Mouse (Mus musculus) C2C12 (cell line): Measurements from ENCODE around the gene Lrrc25. TPM values are rescaled to one million over a fixed set of nuclear protein-coding genes. Genes with fewer than 3 reads are reported as not detected.
A peak's percentile ranks its signal among the peaks of the same experiment; 100 is the strongest.

Source experiments
- H3K27me3 ChIP-seq: one replicate; pipeline ENCODE4 v1.6.1; 2011; ENCODE audit not compliant: control insufficient read depth, insufficient read depth, insufficient read length
- H3K36me3 ChIP-seq: one replicate; pipeline ENCODE4 v1.6.1; 2011; ENCODE audit not compliant: control insufficient read depth, insufficient read depth
- H3K4me3 ChIP-seq: one replicate; pipeline ENCODE4 v1.5.1; 2011; ENCODE audit warnings: mild to moderate bottlenecking, control low read depth; ENCODE audit not compliant: poor library complexity, insufficient read depth, severe bottlenecking
- H3K79me2 ChIP-seq: one replicate; pipeline ENCODE4 v1.6.1; 2011; ENCODE audit not compliant: control insufficient read depth, insufficient read depth
- H3K79me3 ChIP-seq: one replicate; pipeline ENCODE4 v1.6.1; 2011; ENCODE audit warnings: low read depth, control low read depth
- H3ac ChIP-seq: one replicate; pipeline ENCODE3; 2011; ENCODE audit warnings: low read depth; ENCODE audit not compliant: control insufficient read depth, insufficient read length
- CEBPB ChIP-seq: IDR thresholded peaks from one replicate; pipeline ENCODE4 v1.6.1; 2011; ENCODE audit warnings: low read depth, mild to moderate bottlenecking, control low read depth, moderate library complexity
- CTCF ChIP-seq: IDR thresholded peaks from one replicate; pipeline ENCODE4 v1.5.1; 2011; ENCODE audit not compliant: control insufficient read depth, insufficient read depth, insufficient read length
- FOSL1 ChIP-seq: IDR thresholded peaks from one replicate; pipeline ENCODE4 v1.8.0; 2011; ENCODE audit warnings: mild to moderate bottlenecking, low read length; ENCODE audit not compliant: poor library complexity, insufficient read depth, severe bottlenecking
- MAX ChIP-seq: IDR thresholded peaks from one replicate; pipeline ENCODE4 v1.6.1; 2011; ENCODE audit warnings: mild to moderate bottlenecking, control low read depth
- MYOD1 ChIP-seq: IDR thresholded peaks from one replicate; pipeline ENCODE4 v1.6.1; 2011; ENCODE audit warnings: low read depth; ENCODE audit not compliant: control insufficient read depth, insufficient read length
- MYOG ChIP-seq: IDR thresholded peaks from one replicate; pipeline ENCODE4 v1.6.1; 2011; ENCODE audit not compliant: control insufficient read depth, insufficient read length; ENCODE audit errors: extremely low read depth
- USF1 ChIP-seq: IDR thresholded peaks from one replicate; pipeline ENCODE4 v1.6.1; 2011; ENCODE audit warnings: low read depth, mild to moderate bottlenecking, control low read depth, moderate library complexity
- polyA plus RNA-seq: library from polyadenylated mRNA; unstranded; fragments of >200 nt; fragmentation: generic; extraction: Trizol; gene quantifications from one replicate; pipeline ENCODE4 v1.2.1, GENCODE M21; 2012; ENCODE audit warnings: missing spikeins

Lrrc25 gene
- polyA plus RNA-seq, 1 experiment = not detected

DNA sequence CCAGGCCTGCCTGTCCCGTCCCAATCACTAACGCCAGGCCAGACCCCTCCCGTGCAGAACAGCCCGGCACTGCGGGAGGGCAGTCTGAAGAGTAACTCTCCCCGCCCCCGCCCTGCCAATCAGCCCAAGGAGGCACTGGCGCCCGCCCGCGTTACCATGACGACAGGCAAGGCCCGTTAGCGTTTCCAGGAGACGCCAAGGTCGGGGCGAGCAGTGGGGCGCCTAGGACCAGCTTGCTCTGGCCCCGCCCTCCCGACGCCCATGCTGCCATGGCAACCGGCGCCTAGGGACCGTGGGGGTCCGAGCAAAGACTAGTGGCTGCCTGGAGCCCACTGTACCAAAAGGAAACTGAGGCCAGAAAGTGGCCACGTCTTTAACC lies 14.7 kb upstream of the Lrrc25 start:
- H3K36me3 ChIP-seq = peaks cover 34% of the 10 kb centered on the region
- no peak for TF ChIP-seq CTCF
- TF ChIP-seq MYOG = no peak
- no peak for TF ChIP-seq CEBPB
- no peak for TF ChIP-seq USF1
- TF ChIP-seq MYOD1 = no peak
- TF ChIP-seq MAX = no peak
- no peaks in the 10 kb centered on the region for H3K27me3 ChIP-seq
- H3ac ChIP-seq = no peak overlapping the region
- no peak overlapping the region for H3K4me3 ChIP-seq
- peaks cover 24% of the 10 kb centered on the region for H3K79me2 ChIP-seq
- H3K79me3 ChIP-seq = peaks cover 8% of the 10 kb centered on the region

GRCm38 (mm10) chr8:70602139-70602811 lies 13.7 kb upstream of the Lrrc25 start:
- peaks cover 35% of the 10 kb centered on the region for H3K79me2 ChIP-seq
- peaks cover 24% of the 10 kb centered on the region for H3K36me3 ChIP-seq
- H3K27me3 ChIP-seq = no peaks in the 10 kb centered on the region
- peaks cover 15% of the 10 kb centered on the region for H3K79me3 ChIP-seq
- TF ChIP-seq USF1 (no peak), CTCF (no peak), FOSL1 (no peak), MYOG (no peak), MYOD1 (no peak), MAX (no peak), CEBPB (no peak)
- H3K4me3 ChIP-seq = no peak overlapping the region
- no peak overlapping the region for H3ac ChIP-seq

- Histone ChIP-seq H3K79me2 (peaks cover 44% of the 10 kb centered on the region), H3K79me3 (peaks cover 21% of the 10 kb centered on the region), H3ac (no peak overlapping the region), H3K36me3 (peaks cover 10% of the 10 kb centered on the region), H3K27me3 (no peaks in the 10 kb centered on the region), H3K4me3 (no peak overlapping the region)
- no peak for TF ChIP-seq MYOG
- TF ChIP-seq FOSL1 = no peak
- TF ChIP-seq MAX = no peak
- TF ChIP-seq CTCF = no peak
- TF ChIP-seq MYOD1 = no peak
- TF ChIP-seq USF1 = no peak
- no peak for TF ChIP-seq CEBPB
These were observed 11.4 kb upstream of the Lrrc25 start for GRCm38 (mm10) chr8:70604558-70604957.

DNA sequence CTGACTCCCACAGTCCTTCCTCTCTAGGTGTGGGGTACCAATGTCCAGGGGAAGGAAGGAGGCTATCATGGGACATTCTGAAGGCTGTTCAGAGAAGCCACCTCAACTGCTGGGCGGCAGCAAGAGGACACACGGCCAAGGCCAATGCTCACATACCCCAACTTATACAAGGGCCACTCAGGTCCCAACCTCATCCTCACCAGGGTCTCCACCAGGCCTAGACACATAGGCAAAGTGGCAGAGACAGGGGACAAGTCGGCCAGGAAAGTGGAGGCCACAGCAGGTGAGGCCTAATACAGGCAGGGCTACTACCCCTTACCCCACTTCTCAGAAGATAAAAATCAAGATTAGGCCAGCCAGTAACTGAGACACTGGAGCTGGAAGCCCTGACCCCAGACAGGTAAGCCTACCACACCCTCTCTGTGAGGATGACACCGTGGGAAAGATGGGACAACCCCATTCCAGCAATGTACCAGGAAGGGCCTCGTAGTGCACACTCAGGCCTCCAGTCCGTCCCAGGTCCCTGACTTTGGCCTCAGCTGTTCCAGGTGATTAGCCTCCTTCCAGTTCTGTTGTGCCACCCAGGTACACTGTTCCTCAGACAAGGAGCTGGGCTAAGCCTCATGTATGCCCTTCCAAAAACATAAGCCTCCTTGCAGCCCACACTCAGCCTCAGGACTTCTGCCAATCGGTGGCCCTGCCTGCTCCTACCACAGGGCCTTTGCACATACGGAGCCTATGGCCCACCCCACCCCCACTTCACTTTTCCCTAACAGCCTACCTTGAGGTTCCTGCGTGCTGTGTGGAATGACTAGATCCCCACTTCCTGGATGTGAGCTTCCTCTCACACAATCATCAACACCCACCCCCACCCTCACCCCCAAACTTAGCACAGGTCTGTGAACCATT lies 9.8 kb upstream of the Lrrc25 start:
- H3K4me3 ChIP-seq = no peak overlapping the region
- H3K36me3 ChIP-seq = peaks cover 10% of the 10 kb centered on the region
- peaks cover 21% of the 10 kb centered on the region for H3K79me3 ChIP-seq
- TF ChIP-seq MYOG = no peak
- no peak for TF ChIP-seq MAX
- H3ac ChIP-seq = no peak overlapping the region
- no peaks in the 10 kb centered on the region for H3K27me3 ChIP-seq
- H3K79me2 ChIP-seq = peaks cover 44% of the 10 kb centered on the region

DNA sequence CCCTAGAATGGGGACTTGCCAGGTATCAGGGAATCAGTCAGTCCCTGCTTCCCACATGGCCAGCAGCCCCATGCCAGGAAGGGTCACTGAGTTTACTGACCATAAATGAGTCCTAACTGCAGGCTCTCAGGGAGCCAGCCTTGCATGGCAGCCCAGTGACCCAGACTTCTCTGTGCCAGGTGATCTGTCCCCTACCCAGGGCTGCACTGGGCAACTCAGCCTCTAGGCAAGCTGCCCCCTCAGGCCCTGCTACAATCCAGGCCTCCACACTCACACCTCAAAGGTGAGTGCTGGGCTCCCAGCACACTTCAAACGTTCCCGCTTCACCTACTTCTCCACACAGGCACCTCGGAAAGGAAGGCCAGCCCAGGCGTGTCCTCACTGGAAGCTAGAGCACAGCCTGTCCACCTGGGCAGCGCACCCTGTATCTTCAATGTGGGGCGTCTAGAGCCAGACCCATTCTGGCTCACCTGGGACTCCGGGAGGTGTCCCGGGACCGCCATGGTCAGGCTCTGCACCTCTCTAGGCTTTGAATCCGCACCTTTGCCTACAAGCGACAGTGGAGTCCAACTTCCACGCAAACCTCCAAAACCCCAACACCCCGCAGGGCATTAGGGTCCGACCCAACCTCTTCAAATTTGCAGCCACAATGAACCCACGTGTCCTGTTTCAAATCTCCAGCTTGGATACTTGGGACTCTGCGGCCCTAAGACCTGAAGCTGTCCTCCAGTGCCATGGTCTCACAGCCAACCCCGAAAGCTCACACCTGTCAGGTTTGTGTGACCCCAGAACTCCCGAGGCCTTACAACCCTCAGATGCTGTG lies 9.0 kb upstream of the Lrrc25 start:
- Histone ChIP-seq H3K36me3 (peaks cover 10% of the 10 kb centered on the region), H3K27me3 (no peaks in the 10 kb centered on the region), H3K79me3 (peaks cover 21% of the 10 kb centered on the region), H3ac (peak overlapping the region; percentile 100), H3K4me3 (peak overlapping the region; percentile 61), H3K79me2 (peaks cover 44% of the 10 kb centered on the region)
- no peak for TF ChIP-seq MYOD1
- no peak for TF ChIP-seq FOSL1
- TF ChIP-seq CTCF = no peak
- no peak for TF ChIP-seq USF1
- TF ChIP-seq MYOG = no peak
- TF ChIP-seq CEBPB = no peak
